Mouse (Mus musculus): Measurements from ENCODE around the gene Fopnl. TPM values are rescaled to one million over a fixed set of nuclear protein-coding genes. Genes with fewer than 3 reads are reported as not detected.
A peak's percentile ranks its signal among the peaks of the same experiment; 100 is the strongest.

Gene Fopnl
- total and polyA plus RNA-seq, 3 experiments, result 44.8 to 46.9 TPM; not detected in 1

DNA sequence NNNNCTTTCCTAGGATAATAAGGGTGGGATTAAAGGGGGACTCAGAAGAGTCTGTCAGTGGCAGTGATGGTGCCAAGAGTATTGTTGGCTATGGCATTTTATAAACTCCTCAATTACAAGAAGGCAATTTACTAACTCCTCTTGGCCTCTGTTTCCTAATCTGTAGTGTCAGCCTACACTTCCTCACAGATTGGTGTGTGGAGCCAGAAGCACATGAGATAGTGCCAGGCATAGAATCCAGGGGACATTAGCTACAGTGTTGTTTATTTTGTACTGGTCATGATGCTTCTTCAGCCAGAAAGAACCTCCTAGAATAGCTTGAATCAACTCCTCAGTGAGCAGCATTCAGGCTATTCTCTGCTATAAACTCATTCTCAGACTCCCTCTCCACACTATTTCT is 34.4 kb upstream of the Fopnl start:
- H3K9ac ChIP-seq (ENCODE audit: control insufficient read depth, low read depth, low read length, poor library complexity, severe bottlenecking), result peak overlapping the region; percentile 56
- H3K4me3 ChIP-seq (ENCODE audit: control insufficient read depth in 1 of 2, insufficient read depth in 1 of 2, low read depth in 2 of 2, low read length in 2 of 2), result no peak overlapping the region
- no peaks in the 10 kb centered on the region for H3K79me2 ChIP-seq (ENCODE audit: control insufficient read depth, insufficient read depth, low read length, poor library complexity)
- no peaks in the 10 kb centered on the region for H3K27me3 ChIP-seq (ENCODE audit: control insufficient read depth in 1 of 2, insufficient read depth in 2 of 2, low read length in 2 of 2)
- H3K36me3 ChIP-seq (ENCODE audit: control insufficient read depth in 1 of 2, insufficient read depth in 2 of 2, low read length in 2 of 2), result peaks cover 0 to 38% of the 10 kb centered on the region in 2 experiments; a peak in 2 of 4 replicates
- peaks cover 12 to 29% of the 10 kb centered on the region in 2 experiments for H3K4me1 ChIP-seq (ENCODE audit: control insufficient read depth in 1 of 2, insufficient read depth in 2 of 2, low read length in 2 of 2)
- H3K9me3 ChIP-seq (replicated peaks; ENCODE audit: insufficient read depth, low read length), result no peaks in the 10 kb centered on the region
- no peak for TF ChIP-seq ZKSCAN1 (IDR thresholded peaks at IDR 0.05; ENCODE audit: low read depth, low read length)
- no peak for TF ChIP-seq GABPA (IDR thresholded peaks at IDR 0.05; ENCODE audit: low read depth, low read length)
- peak; percentile 26; the same call in 1 of the 2 replicates for TF ChIP-seq CHD1 (IDR thresholded peaks at IDR 0.05; ENCODE audit: low read depth, low read length)
- peak; percentile 39 for TF ChIP-seq MAX (IDR thresholded peaks at IDR 0.05; ENCODE audit: low read length)
- TF ChIP-seq EP300 (IDR thresholded peaks at IDR 0.05; ENCODE audit: low read depth in 1 of 2, low read length in 2 of 2), result peak; percentile 80
- TF ChIP-seq RCOR1 (IDR thresholded peaks at IDR 0.05; ENCODE audit: low read depth, low read length), result peak; percentile 73; the same call in 1 of the 2 replicates
- TF ChIP-seq POLR2A (IDR thresholded peaks at IDR 0.05; ENCODE audit: control insufficient read depth in 1 of 2, insufficient read depth in 1 of 2, low read depth in 1 of 2, low read length in 2 of 2, poor library complexity in 1 of 2), result no peak
- TF ChIP-seq TCF12 (IDR thresholded peaks at IDR 0.05; ENCODE audit: low read depth, low read length), result peak; percentile 38; the same call in 1 of the 2 replicates
- TF ChIP-seq GATA1 (IDR thresholded peaks at IDR 0.05; ENCODE audit: low read depth, low read length), result peak; percentile 81
- peak; percentile 72 for TF ChIP-seq TAL1 (IDR thresholded peaks at IDR 0.05; ENCODE audit: low read length)
- no peak for TF ChIP-seq MAZ (IDR thresholded peaks at IDR 0.05; ENCODE audit: low read depth, low read length)
- TF ChIP-seq ETS1 (IDR thresholded peaks at IDR 0.05; ENCODE audit: low read depth, low read length), result 0 out of 2 replicates have a peak, but pooled peaks have one; percentile 20
- DNase-seq (ENCODE audit: low read depth, low spot score), result peak; percentile 73
- H3K27ac ChIP-seq (ENCODE audit: control insufficient read depth, low read depth, low read length), result peak overlapping the region; percentile 96

DNA sequence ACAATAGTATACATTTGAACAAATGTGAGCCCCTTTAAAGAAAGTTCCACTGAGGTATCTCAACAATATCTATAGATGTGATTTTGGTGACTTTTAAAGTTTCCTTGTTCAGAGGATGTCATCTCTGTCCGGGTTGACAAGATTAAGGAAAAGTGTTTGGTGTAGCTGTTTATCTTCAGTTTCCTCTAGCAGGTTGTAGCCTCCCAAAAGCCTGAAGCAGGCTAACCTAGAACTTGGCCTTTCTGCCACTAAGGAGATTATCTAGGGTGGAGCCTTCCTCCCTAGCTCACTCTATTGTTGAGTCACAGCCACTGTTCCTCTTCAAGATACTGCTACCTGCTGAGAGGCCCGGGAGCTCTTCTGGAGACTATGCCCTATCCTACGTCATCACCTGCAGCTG is 27.8 kb upstream of the Fopnl start:
- Histone ChIP-seq H3K4me1 (ENCODE audit: control insufficient read depth in 1 of 2, insufficient read depth in 2 of 2, low read length in 2 of 2) (peaks cover 0 to 12% of the 10 kb centered on the region in 2 experiments; a peak in 3 of 4 replicates), H3K9ac (ENCODE audit: control insufficient read depth, low read depth, low read length, poor library complexity, severe bottlenecking) (no peak overlapping the region), H3K27me3 (ENCODE audit: control insufficient read depth in 1 of 2, insufficient read depth in 2 of 2, low read length in 2 of 2) (no peaks in the 10 kb centered on the region), H3K79me2 (ENCODE audit: control insufficient read depth, insufficient read depth, low read length, poor library complexity) (no peaks in the 10 kb centered on the region), H3K27ac (ENCODE audit: control insufficient read depth, low read depth, low read length) (peak overlapping the region; percentile 23; the same call in 1 of the 2 replicates), H3K9me3 (replicated peaks; ENCODE audit: insufficient read depth, low read length) (no peaks in the 10 kb centered on the region), H3K36me3 (ENCODE audit: control insufficient read depth in 1 of 2, insufficient read depth in 2 of 2, low read length in 2 of 2) (peaks cover 0 to 15% of the 10 kb centered on the region in 2 experiments; a peak in 2 of 4 replicates), H3K4me3 (ENCODE audit: control insufficient read depth in 1 of 2, insufficient read depth in 1 of 2, low read depth in 2 of 2, low read length in 2 of 2) (no peak overlapping the region)
- peak; percentile 42 to 48; a peak in 3 of 4 replicates for TF ChIP-seq EP300 (IDR thresholded peaks at IDR 0.05; ENCODE audit: low read depth in 1 of 2, low read length in 2 of 2)
- TF ChIP-seq ETS1 (IDR thresholded peaks at IDR 0.05; ENCODE audit: low read depth, low read length), result 0 out of 2 replicates have a peak, but pooled peaks have one; percentile 23
- TF ChIP-seq GATA1 (IDR thresholded peaks at IDR 0.05; ENCODE audit: low read depth, low read length), result peak; percentile 50
- no peak for TF ChIP-seq USF2 (IDR thresholded peaks at IDR 0.05; ENCODE audit: borderline replicate concordance in 1 of 2, insufficient read depth in 1 of 2, low read depth in 1 of 2, low read length in 2 of 2)
- peak; percentile 15; the same call in 1 of the 2 replicates for TF ChIP-seq RCOR1 (IDR thresholded peaks at IDR 0.05; ENCODE audit: low read depth, low read length)
- no peak for TF ChIP-seq MYB (IDR thresholded peaks at IDR 0.05; ENCODE audit: low read depth, low read length)
- DNase-seq (ENCODE audit: low read depth, low spot score), result peak; percentile 75

Data from MEL (cell line).